Mouse (Mus musculus): ENCODE measurements around the gene Akip1.

Akip1 gene

DNA sequence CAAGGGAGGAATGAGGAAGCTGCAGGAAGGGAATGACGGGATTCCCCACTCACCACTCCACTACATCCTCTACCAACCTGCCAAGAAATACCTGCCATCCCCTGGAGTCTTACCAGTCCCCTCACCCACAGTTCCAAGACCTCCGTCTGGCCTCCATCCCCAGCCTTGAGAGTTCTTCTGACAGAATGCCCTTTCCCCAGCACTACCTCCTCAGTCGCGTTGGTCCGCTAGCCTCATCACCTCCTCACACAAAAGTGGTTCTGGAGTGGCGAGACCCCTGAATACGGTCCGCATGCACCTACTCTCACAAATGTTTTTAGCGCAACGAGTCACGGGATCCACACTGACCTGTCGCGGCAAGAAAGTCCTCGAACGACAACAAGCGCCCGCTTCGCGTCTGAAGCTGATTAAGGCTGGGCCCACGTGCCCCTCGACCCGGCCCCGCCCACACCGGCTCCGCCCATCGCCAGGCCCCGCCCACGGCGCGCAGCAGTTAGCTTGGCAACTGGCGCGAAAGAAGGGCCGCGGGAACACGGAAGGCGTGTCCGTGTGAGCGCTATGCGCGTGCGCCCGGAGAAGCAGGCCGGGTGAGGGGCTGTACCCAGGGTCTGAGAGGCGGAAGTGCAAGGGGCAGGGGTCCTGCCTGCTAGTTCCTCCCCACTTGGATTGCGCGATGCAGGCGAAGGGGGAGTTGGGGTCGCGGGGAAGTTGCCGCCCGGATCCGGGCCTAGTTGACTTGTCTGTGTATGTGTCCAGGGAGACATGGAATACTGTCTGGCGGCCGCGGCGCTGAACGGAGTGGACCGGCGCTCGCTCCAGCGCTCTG, at the start of gene Akip1, which contains the start of gene St5:
TSS of gene Akip1 (plus strand) at position 501 of the 826 bp plus-strand sequence.
TSS of gene St5 (minus strand) at position 416 of the 826 bp plus-strand sequence.
- DNase-seq (ENCODE audit: low read depth, low spot score): peak; percentile 98

DNA sequence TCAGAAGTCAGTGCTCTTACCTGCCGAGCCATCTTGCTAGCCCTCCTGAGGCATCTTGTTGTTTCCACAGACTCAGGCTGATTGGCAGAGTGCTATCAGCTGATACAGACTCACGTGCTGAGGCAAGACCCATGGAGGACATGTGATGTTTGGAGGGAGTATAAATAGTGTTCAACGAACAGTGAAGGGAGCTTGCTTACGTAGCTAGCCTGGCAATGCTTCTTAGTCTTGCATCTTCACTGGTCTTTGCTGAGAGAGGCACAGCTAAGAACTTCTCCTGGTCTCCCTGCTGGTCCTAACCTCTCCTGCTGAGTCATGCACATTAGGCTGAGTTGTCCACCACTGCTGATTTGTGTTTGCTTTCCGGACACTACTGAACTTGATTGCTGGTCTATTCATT, 48.6 kb upstream of the Akip1 start:
- no peak for DNase-seq (ENCODE audit: low read depth, low spot score)

- no peak for DNase-seq (ENCODE audit: low read depth, low spot score)
Measured at GRCm38 (mm10) chr7:109657884-109658283, 45.6 kb upstream of the Akip1 start.

- no peak for DNase-seq (ENCODE audit: low read depth, low spot score)
Measured at GRCm38 (mm10) chr7:109659278-109659677, 44.2 kb upstream of the Akip1 start.

- no peak for DNase-seq (ENCODE audit: low read depth, low spot score)
Measured at GRCm38 (mm10) chr7:109662626-109663025, 40.9 kb upstream of the Akip1 start.

GRCm38 (mm10) chr7:109666664-109667063, 36.8 kb upstream of the Akip1 start:
- DNase-seq (ENCODE audit: low read depth, low spot score): no peak

GRCm38 (mm10) chr7:109669426-109670170, 33.9 kb upstream of the Akip1 start:
- DNase-seq (ENCODE audit: low read depth, low spot score): no peak

DNA sequence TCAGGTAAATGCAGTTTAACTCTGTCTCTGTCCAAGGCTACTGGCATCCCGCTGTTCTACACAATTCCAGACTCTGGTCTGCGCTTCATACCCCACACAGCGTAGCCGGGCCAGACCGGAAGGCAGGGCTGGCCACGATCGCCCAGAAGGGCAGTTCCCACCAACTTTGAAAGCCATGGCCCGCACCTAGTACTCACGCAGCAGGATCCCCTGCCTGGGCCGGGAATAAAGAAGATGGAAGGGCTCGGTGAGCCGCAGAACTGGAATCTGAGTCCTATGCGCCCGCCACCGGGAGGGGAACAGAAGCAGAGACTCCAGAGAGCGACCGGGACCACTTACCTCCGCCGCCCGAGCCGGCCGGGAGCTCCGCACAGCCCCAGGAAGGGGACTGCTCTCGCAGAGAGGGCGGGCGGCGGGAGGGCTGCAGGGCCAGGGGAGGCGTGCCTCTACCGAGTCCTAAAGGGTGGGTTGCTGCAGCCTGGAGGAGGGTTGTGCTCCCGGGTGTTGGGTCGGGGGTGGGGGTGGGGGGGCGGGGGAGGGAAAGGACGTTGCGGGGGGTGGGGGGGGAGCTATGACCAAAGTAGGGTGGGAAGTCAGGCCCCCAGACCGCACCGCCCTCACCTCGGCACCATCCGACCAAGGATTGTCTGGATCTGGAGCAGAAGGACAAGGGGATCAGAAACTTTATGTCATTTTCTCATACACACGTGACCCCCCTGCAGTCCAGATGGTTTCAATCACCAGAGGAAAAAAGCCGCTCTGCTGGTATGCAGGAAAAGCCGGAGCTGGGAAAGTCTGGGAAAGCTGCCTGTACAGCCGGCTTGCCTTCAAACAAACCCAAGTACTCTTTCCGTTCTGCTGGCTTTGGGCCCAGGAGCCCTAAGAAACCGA, 31.7 kb upstream of the Akip1 start:
- DNase-seq (ENCODE audit: low read depth, low spot score): peak; percentile 90

DNA sequence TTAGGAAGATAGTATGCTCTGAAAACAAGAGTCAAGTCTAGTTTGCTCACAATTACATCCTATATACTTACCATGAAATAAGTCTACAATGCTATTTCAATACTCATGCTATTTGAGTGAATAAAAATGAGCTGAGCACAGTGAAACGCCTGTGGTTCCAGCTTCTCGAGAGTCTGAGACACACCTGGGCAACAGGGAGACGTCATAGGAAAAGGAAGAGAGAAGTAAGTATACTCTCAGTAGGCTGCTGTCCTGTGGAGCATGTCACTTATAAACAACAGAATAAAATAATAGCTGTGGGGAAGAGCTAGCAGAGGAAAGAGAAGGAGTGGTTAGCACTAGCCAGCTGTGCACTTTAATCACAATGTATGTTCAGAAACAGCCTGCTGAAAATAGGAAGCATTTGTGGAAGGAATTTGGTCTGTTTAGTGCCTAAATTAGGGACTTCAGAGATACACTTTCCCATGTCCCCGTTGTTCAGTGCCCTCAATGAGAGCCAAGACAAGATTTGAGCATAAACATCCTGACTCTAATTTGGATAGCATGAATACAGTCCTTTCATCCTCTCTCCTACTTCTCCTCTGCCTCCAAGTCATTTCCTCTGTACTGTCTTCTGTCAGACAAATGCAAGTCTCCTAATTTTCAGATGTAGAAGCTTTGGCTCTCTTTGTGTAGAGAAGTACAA, 28.4 kb upstream of the Akip1 start:
- no peak for DNase-seq (ENCODE audit: low read depth, low spot score)

GRCm38 (mm10) chr7:109680284-109680683, 23.2 kb upstream of the Akip1 start:
- DNase-seq (ENCODE audit: low read depth, low spot score): no peak

GRCm38 (mm10) chr7:109680879-109681278, 22.6 kb upstream of the Akip1 start:
- DNase-seq (ENCODE audit: low read depth, low spot score): no peak

DNA sequence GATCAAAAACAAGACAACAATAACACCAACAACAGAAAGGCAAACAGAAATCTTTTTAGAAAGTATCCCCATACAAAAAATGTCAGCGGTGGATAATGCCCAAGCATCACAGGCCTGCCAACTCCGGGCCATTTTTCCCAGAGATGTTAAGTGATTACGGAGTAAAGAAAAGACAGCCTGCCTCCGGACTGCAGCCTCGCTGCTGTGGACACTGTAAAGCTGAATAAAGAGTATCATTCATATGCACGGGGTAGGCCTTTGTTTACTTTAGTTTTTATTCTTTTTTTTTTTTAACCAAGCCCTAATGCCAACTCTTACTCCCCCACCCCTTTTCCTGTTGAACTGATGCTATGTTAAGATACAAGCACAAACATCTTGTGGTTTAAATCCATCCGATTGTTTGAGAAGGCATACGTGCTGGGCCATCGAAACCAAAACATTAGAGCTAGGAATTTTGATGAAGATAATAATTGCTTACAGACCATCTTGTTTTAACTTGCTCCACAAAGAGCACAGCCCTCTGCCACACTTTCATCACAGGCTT, 16.8 kb upstream of the Akip1 start:
- no peak for DNase-seq (ENCODE audit: low read depth, low spot score)

DNA sequence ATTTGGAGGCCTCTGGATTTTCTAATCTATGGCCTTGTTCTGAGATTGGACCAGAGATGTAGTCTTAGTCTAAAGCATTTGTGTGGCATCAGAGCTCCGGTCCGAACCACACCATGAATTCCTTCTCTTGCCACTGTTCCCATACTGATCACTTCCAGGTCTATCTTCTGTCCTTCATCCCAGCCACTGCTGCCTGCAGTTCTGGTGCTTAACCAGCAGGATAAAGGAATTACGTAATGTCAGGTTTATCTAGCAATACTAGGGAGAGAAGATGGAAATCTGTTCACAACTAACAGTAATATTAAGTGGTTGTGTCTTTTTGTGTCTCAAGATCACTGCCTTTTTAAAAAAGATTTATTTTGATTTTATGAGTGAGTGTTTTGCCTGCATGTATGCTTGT, 13.4 kb upstream of the Akip1 start:
- DNase-seq (ENCODE audit: low read depth, low spot score): no peak

DNA sequence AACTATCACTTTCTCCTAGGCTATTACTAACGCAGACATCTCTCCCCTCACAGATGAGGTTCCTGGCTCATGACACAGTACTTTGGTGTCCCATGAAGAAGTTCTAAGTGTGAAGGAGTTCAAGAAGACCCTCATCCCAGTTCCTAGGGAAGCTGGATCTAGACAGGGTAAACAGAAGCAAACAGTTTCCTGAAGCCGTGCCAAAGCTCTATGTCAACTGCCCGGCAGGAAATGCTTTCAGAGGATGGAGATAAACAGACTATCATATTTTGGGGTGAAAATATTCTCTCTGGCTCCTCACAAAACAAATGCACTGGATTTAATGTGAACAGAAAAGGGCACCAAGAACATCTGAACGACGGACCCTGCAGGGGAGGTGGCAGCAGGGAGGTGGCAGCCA, 12.5 kb upstream of the Akip1 start:
- no peak for DNase-seq (ENCODE audit: low read depth, low spot score)

- DNase-seq (ENCODE audit: low read depth, low spot score): no peak
Measured at GRCm38 (mm10) chr7:109694576-109695338, 8.7 kb upstream of the Akip1 start.

GRCm38 (mm10) chr7:109695339-109695726, 8.2 kb upstream of the Akip1 start:
- DNase-seq (ENCODE audit: low read depth, low spot score): no peak

DNA sequence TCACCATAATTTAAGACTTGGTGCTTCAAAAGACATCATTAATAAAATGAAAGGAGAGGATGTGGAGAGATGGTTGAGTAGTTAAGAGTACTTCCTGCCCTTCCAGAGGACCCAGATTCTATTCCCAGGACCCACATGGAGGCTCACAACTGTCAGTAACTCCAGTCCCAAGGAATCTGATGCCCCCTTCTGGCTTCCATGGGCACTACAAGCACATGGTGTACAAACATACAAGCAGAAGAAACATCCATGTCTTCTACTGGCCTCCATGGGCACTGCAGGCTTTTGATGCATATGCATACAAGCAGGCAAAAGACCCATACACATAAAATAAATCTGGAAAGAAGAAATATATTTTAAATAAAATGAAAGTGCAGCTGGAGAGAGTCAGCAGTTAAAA, 3.3 kb upstream of the Akip1 start:
- DNase-seq (ENCODE audit: low read depth, low spot score): no peak

DNA sequence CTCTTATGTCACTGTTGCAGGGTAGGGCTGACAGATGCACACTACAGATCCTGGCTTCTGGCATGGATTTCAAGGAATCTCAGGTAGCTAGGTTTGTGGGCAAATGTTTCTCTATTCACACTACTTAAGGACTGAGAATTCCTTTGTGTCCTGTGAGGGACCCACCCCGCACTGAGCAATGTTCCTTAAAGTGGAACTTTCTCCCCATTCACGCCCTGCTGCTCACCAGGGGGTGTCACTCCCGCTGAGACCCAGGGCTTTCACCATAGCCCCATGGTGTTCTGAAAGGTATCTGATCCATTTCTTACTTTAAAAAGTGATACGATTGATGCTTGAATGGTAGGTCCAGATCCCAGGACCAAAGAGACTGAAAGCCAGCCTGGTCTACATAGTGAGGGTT, 769 bp upstream of the Akip1 start:
- no peak for DNase-seq (ENCODE audit: low read depth, low spot score)

GRCm38 (mm10) chr7:109704016-109704377, 507 bp downstream of the Akip1 start:
- no peak for DNase-seq (ENCODE audit: low read depth, low spot score)

DNA sequence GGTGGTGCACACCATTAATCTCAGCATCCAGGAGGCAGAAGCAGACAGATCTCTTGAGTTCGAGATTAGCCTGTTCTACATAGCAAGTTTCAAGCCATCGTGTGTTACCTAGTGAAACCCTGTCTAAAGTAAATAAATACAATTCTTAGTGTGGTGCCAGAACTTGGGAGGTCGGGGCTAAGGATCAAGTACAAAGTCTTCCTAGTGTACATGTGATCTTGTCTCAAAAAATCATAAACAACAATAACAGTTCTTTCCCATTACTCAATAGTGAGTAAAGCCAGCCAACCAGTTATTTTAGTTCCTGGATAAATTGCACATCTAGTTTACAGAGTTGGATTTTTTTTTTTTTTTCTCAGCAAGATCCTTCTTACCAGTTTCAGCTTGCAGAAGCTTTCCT, 971 bp downstream of the Akip1 start:
- no peak for DNase-seq (ENCODE audit: low read depth, low spot score)

Data from mesoderm, embryonic 11.5 days (tissue).